Mouse (Mus musculus) bone marrow, adult 2 months (tissue): Measurements from ENCODE around the gene Mical2. TPM values are rescaled to one million over a fixed set of nuclear protein-coding genes. Genes with fewer than 3 reads are reported as not detected.

ENCODE experiments used
- H3K27ac ChIP-seq: fragments of 200-500 bp; 2 replicates; pipeline ENCODE4 v1.5.1; 2012; ENCODE audit warnings: low read depth, mild to moderate bottlenecking, control low read depth, inconsistent platforms, low read length; ENCODE audit not compliant: control insufficient read depth, poor library complexity, insufficient read depth
- H3K4me1 ChIP-seq: fragments of 200-500 bp; 2 replicates; pipeline ENCODE4 v1.6.1; 2011; ENCODE audit warnings: low read length; ENCODE audit not compliant: control insufficient read depth, insufficient read depth
- H3K4me3 ChIP-seq: fragments of 200-500 bp; replicated peaks from 2 replicates; pipeline ENCODE3; 2011; ENCODE audit warnings: mild to moderate bottlenecking, low read depth, low read length, control low read depth; ENCODE audit not compliant: control insufficient read depth
- CTCF ChIP-seq: fragments of 200-500 bp; IDR thresholded peaks from 2 replicates; pipeline ENCODE4 v1.5.1; 2011; ENCODE audit warnings: low read length, control low read depth; ENCODE audit not compliant: control insufficient read depth, insufficient read depth
- POLR2A ChIP-seq: fragments of 200-500 bp; IDR thresholded peaks from 2 replicates; pipeline ENCODE4 v1.6.1; 2011; ENCODE audit warnings: low read depth, mild to moderate bottlenecking, control low read depth, low read length, borderline replicate concordance; ENCODE audit not compliant: control insufficient read depth
- WGBS: fragments of 180-500 bp; shearing (Covaris S2); methylation state at CpG from one replicate; pipeline ENCODE4 v1.1.7; 2018; 5-methylcytosine and 5-hydroxymethylcytosine counted together
- polyA plus RNA-seq: library from polyadenylated mRNA; stranded (reverse); fragments of >200 nt; gene quantifications from 2 replicates; pipeline ENCODE4 v1.2.4, GENCODE M21; 2011; ENCODE audit warnings: low replicate concordance; ENCODE audit not compliant: missing spikeins, insufficient read depth, insufficient read length

The Mical2 gene
- polyA plus RNA-seq, 1 experiment: 2.3 TPM

DNA sequence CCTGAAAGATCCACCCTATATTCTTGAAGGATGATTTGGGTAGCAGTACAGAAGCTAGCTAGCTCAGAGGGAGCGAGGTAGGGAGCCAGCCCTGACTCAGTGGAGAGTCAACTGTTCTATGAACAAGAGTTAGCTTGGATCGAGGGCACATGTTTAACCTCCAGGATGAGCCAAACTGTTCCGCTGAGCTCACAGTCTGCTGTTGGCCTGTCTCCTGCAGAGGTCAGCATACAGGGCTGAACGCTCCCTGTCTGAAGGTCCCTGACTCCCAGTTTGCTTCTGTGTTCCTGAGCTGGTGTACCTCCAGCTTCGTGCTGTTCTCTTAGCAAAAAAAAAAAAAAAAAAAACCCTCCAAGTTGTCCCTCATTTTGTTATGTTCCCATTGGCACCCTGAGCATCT is 112.1 kb downstream of the Mical2 start:
- Histone ChIP-seq H3K27ac (no peak overlapping the region), H3K4me3 (no peak overlapping the region), H3K4me1 (no peaks in the 10 kb centered on the region)
- TF ChIP-seq POLR2A (no peak), CTCF (no peak)
- 78% methylated on average over 5 of the region's 5 CpGs for WGBS

- WGBS: 1% methylated on average over 3 of the region's 3 CpGs
- TF ChIP-seq POLR2A: no peak
- no peak for TF ChIP-seq CTCF
- Histone ChIP-seq H3K27ac (no peak overlapping the region), H3K4me3 (no peak overlapping the region), H3K4me1 (no peaks in the 10 kb centered on the region)
Measured at GRCm38 (mm10) chr7:112341052-112341451, 115.4 kb downstream of the Mical2 start.

- TF ChIP-seq POLR2A: no peak
- no peak for TF ChIP-seq CTCF
- 67% methylated on average over 1 of the region's 1 CpGs for whole genome bisulfite sequencing
- Histone ChIP-seq H3K27ac (no peak overlapping the region), H3K4me1 (no peaks in the 10 kb centered on the region), H3K4me3 (no peak overlapping the region)
Measured at GRCm38 (mm10) chr7:112345687-112346086, 120.0 kb downstream of the Mical2 start.

GRCm38 (mm10) chr7:112351541-112351940 is 125.9 kb downstream of the Mical2 start:
- WGBS: 81% methylated on average over 3 of the region's 3 CpGs
- Histone ChIP-seq H3K27ac (no peak overlapping the region), H3K4me3 (no peak overlapping the region), H3K4me1 (no peaks in the 10 kb centered on the region)
- no peak for TF ChIP-seq POLR2A
- TF ChIP-seq CTCF: no peak

DNA sequence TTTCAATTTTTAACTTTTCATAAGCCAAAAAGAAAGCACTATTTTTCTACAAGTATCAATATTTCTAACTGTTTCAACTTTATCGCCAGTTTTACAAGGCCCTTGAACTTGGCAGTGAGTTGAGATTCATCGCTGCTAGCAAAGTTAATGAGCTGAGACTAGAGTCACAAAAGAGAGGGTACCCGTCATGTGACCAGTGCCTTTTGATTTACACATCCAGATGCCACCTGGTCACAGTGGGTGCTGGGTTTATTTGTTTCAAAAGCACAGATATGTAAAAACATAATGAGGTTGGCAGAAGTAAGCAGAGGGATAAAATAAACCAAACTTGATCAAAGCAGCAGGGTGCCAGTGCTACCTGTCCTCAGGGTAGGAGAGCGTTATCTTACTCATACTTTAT is 126.3 kb downstream of the Mical2 start:
- Histone ChIP-seq H3K27ac (no peak overlapping the region), H3K4me3 (no peak overlapping the region), H3K4me1 (no peaks in the 10 kb centered on the region)
- TF ChIP-seq CTCF (no peak), POLR2A (no peak)
- 81% methylated on average over 4 of the region's 4 CpGs for WGBS

DNA sequence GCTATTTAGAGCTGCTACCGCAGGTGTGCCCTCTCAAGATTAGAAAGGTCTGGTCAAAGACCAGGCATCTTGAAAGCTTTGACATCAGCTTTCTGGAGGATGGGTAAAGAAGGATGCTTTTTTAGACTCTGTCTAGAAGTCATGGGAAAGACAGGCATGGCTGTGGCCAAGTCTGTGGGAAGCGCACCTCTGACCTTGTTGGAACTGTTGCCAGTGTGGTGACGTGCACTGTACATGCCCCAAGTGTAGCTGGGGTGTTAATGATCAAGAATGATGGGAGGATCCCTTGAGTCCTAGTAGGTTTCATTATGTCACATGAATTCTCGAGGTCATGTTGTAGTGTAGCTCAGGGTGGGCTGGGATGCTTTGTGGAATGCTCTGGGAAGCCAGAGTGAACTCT is 127.4 kb downstream of the Mical2 start:
- no peaks in the 10 kb centered on the region for H3K4me1 ChIP-seq
- H3K4me3 ChIP-seq: no peak overlapping the region
- no peak overlapping the region for H3K27ac ChIP-seq
- WGBS: 75% methylated on average over 4 of the region's 4 CpGs
- no peak for TF ChIP-seq CTCF
- no peak for TF ChIP-seq POLR2A

- no peak overlapping the region for H3K4me3 ChIP-seq
- no peaks in the 10 kb centered on the region for H3K4me1 ChIP-seq
- no peak overlapping the region for H3K27ac ChIP-seq
- TF ChIP-seq CTCF: no peak
- no peak for TF ChIP-seq POLR2A
- 83% methylated on average over 11 of the region's 11 CpGs for WGBS
Measured at GRCm38 (mm10) chr7:112353939-112354338, 128.3 kb downstream of the Mical2 start.

DNA sequence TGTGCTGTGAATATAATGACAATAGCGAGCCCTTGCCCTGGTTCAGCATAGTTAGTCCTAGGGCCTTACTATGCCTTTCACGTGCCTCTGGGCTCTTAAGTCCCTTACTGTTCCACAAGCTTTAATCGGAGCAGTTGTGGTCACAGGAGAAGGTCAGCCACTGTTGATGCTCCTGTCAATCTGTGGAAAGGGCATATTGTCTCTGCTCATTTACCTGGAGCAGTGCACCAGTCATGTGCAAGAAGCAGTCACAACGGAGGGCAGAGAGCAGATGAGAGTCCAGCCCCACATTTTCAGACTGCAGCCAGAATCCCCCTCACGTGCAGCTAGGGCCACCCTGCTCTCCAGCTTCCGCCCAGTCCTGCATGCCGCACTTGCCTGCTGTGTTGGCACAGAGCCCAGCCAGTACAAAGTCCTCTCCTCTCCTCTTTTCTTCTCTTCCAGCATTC is 128.9 kb downstream of the Mical2 start:
- TF ChIP-seq POLR2A (no peak), CTCF (no peak)

GRCm38 (mm10) chr7:112359594-112359993 is 133.9 kb downstream of the Mical2 start:
- WGBS: 89% methylated on average over 3 of the region's 3 CpGs
- H3K4me1 ChIP-seq: no peaks in the 10 kb centered on the region
- TF ChIP-seq CTCF (no peak), POLR2A (no peak)
- no peak overlapping the region for H3K27ac ChIP-seq
- no peak overlapping the region for H3K4me3 ChIP-seq

More for the DNA sequence above, 128.9 kb downstream of the Mical2 start:
- no peak overlapping the region for H3K27ac ChIP-seq
- no peak overlapping the region for H3K4me3 ChIP-seq
- no peaks in the 10 kb centered on the region for H3K4me1 ChIP-seq
- WGBS: 67% methylated on average over 7 of the region's 7 CpGs
